Mouse (Mus musculus): Measurements from ENCODE around the gene Larp1. TPM values are rescaled to one million over a fixed set of nuclear protein-coding genes. Genes with fewer than 3 reads are reported as not detected.

Larp1 gene
- total RNA-seq, 1 experiment: 90.1 TPM

DNA sequence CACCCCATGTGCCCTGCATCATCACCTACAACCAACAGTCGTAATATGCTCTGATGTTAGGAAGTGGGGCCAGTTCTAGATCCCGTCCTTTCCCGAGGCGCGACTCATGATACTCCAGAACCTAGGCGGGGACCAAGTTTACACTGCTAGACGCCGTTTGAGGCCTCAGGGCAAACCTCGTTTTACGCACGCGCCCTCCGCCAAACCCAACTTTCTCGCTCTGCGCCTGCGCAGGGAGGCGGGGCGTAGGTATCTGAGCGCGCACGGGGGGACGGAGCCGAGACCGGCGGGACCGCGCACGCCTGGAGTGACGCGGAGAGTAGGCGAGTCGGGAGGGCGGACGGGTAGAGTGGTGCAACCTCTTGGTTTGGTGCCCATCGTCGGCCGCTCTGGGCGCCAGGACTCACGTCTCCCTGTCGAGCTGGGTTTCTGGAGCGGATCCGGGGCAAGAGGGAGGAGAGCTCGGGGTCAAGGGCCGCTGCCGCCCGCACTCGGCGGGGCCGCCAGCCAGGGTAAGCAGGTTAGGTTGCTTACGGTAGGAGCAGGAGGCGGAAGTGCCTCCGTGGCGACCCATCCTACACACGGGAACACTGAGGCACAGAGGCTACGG lies 94.9 kb downstream of the Larp1 start, which contains the start of gene Cnot8:
Gene Cnot8 (plus strand): TSS at position 457 of the 610 bp plus-strand sequence.
- peak within 1 kb of the TSS; percentile 85 to 91 for H3K4me3 ChIP-seq (ENCODE audit: insufficient read depth in 1 of 2, low read depth in 1 of 2, low read length in 2 of 2, poor library complexity in 1 of 2, severe bottlenecking in 1 of 2)
- in situ Hi-C loops (cut with MboI; ENCODE audit: low sequenced_read_pairs in 2 of 2, unreplicated experiment in 2 of 2): no loop called here
- H3K9me3 ChIP-seq (ENCODE audit: control insufficient read depth, insufficient read depth, low read depth, low read length): no peaks in the 10 kb centered on the region
- peak within 1 kb of the TSS; percentile 89 for H3K9ac ChIP-seq (ENCODE audit: insufficient read depth, low read depth, low read length, poor library complexity, severe bottlenecking)
- H3K27ac ChIP-seq (ENCODE audit: insufficient read depth, low read depth, low read length, poor library complexity, severe bottlenecking): peak within 1 kb of the TSS; percentile 100
- peaks cover 0 to 10% of the 10 kb centered on the region in 2 experiments; a peak in 1 of 4 replicates for H3K4me1 ChIP-seq (ENCODE audit: control insufficient read depth in 2 of 2, insufficient read depth in 2 of 2, low read length in 2 of 2, poor library complexity in 1 of 2)
- DNase-seq (ENCODE audit: low read depth, low spot score): peak; percentile 98
- no peaks in the 10 kb centered on the region for H3K36me3 ChIP-seq (ENCODE audit: control insufficient read depth, insufficient read depth, low read length, poor library complexity, severe bottlenecking)
- TF ChIP-seq HCFC1 (IDR thresholded peaks at IDR 0.05; ENCODE audit: borderline replicate concordance, insufficient read depth, low read length) (0 out of 2 replicates have a peak, but pooled peaks have one; percentile 52), MAFK (IDR thresholded peaks at IDR 0.05; ENCODE audit: insufficient read depth, low read depth, low read length) (no peak)

DNA sequence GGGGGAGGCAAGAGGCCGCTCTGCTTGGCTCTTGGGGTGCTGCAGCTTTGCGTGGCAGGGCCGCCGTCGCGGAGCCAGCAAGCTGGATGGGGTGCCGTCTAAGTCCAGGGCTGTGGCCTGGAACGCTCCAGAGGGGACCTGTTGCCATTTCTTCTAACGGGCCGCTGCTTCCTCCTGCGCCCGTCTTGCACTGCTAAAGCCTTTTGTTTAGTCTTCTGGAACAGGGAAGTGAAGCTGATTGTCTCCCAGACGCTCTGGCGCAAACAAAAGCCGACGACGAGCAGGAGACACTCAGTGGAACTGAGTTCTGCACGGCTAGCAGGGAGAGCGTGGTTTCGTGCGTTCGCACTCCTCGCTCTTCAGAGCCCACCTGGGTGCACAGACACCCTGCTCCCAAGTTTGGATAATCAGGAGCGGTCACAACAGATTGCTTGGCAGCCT lies 95.5 kb downstream of the Larp1 start:
- in situ Hi-C loops (cut with MboI; ENCODE audit: low sequenced_read_pairs in 2 of 2, unreplicated experiment in 2 of 2): no loop called here
- Histone ChIP-seq H3K36me3 (ENCODE audit: control insufficient read depth, insufficient read depth, low read length, poor library complexity, severe bottlenecking) (no peaks in the 10 kb centered on the region), H3K4me3 (ENCODE audit: insufficient read depth in 1 of 2, low read depth in 1 of 2, low read length in 2 of 2, poor library complexity in 1 of 2, severe bottlenecking in 1 of 2) (peak overlapping the region; percentile 85 to 91), H3K4me1 (ENCODE audit: control insufficient read depth in 2 of 2, insufficient read depth in 2 of 2, low read length in 2 of 2, poor library complexity in 1 of 2) (peaks cover 0 to 10% of the 10 kb centered on the region in 2 experiments; a peak in 1 of 4 replicates), H3K27ac (ENCODE audit: insufficient read depth, low read depth, low read length, poor library complexity, severe bottlenecking) (peak overlapping the region; percentile 81), H3K9ac (ENCODE audit: insufficient read depth, low read depth, low read length, poor library complexity, severe bottlenecking) (peak overlapping the region; percentile 89), H3K9me3 (ENCODE audit: control insufficient read depth, insufficient read depth, low read depth, low read length) (no peaks in the 10 kb centered on the region)
- DNase-seq (ENCODE audit: low read depth, low spot score): peak; percentile 31
- no peak for TF ChIP-seq CHD2 (IDR thresholded peaks at IDR 0.05; ENCODE audit: low read depth, low read length)
- TF ChIP-seq HCFC1 (IDR thresholded peaks at IDR 0.05; ENCODE audit: borderline replicate concordance, insufficient read depth, low read length): no peak; the same call in 1 of the 2 replicates
- no peak for TF ChIP-seq MAFK (IDR thresholded peaks at IDR 0.05; ENCODE audit: insufficient read depth, low read depth, low read length)
- no peak for TF ChIP-seq ZNF384 (IDR thresholded peaks at IDR 0.05; ENCODE audit: low read depth, low read length)
- TF ChIP-seq ZC3H11A (IDR thresholded peaks at IDR 0.05; ENCODE audit: borderline replicate concordance, low read depth, low read length): no peak

DNA sequence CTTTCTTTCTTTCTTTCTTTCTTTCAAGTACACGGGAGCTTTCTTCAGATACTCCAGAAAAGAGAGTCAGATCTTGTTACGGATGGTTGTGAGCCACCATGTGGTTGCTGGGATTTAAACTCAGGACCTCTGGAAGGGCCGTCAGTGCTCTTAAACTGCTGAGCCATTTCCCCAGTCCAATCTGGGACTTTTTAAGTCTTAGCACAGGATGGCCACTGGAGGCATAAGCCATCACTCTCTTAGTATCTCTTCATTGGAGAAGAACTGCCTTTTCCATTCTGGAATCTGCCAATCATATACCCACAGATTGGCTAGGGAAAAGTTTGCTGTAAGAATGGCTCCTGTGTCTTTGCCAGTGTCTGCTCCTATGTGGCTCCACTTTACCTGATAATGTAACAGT lies 98.1 kb downstream of the Larp1 start:
- H3K9me3 ChIP-seq (ENCODE audit: control insufficient read depth, insufficient read depth, low read depth, low read length): no peaks in the 10 kb centered on the region
- H3K36me3 ChIP-seq (ENCODE audit: control insufficient read depth, insufficient read depth, low read length, poor library complexity, severe bottlenecking): peaks cover 17% of the 10 kb centered on the region
- TF ChIP-seq MAFK (IDR thresholded peaks at IDR 0.05; ENCODE audit: insufficient read depth, low read depth, low read length) (peak; percentile 27; the same call in 1 of the 2 replicates), HCFC1 (IDR thresholded peaks at IDR 0.05; ENCODE audit: borderline replicate concordance, insufficient read depth, low read length) (no peak)
- DNase-seq (ENCODE audit: low read depth, low spot score): peak; percentile 34
- H3K4me3 ChIP-seq (ENCODE audit: insufficient read depth in 1 of 2, low read depth in 1 of 2, low read length in 2 of 2, poor library complexity in 1 of 2, severe bottlenecking in 1 of 2): no peak overlapping the region
- no peak overlapping the region for H3K27ac ChIP-seq (ENCODE audit: insufficient read depth, low read depth, low read length, poor library complexity, severe bottlenecking)
- in situ Hi-C loops (cut with MboI; ENCODE audit: low sequenced_read_pairs in 2 of 2, unreplicated experiment in 2 of 2): no loop called here
- peaks cover 1 to 14% of the 10 kb centered on the region in 2 experiments; a peak in 2 of 4 replicates for H3K4me1 ChIP-seq (ENCODE audit: control insufficient read depth in 2 of 2, insufficient read depth in 2 of 2, low read length in 2 of 2, poor library complexity in 1 of 2)
- no peak overlapping the region for H3K9ac ChIP-seq (ENCODE audit: insufficient read depth, low read depth, low read length, poor library complexity, severe bottlenecking)

DNA sequence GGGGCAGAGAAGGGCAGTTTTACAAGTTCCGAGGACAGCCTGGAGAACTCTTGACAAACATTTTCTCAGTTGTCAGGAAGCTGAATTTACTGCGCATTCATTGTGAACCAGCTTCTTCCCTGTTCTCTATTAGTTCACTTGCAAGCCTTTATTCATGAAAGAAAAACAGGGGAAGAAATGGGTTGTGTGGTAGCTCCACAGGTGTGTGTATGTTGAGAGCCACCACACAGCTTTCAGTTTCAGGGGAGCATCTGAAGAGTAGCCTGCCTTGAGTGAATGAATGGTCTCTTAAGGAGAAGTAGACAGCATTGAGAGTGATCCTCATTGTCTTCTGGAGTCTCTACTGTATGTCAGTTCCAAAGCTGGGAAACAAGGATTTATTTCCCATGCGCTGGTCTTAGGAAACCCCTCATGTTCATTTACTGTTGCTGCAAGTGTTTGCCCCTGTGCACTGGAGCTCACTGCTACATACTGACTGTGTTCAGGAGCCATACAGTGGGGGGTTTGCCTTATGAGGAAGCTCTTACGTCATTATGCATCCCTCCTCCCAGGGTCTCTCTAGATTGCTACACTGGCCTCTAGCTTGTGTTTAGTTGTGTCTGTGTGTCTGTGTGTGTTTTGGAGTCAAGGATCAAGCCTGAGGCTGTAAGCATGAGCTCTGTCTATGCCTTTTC lies 98.9 kb downstream of the Larp1 start:
- Histone ChIP-seq H3K27ac (ENCODE audit: insufficient read depth, low read depth, low read length, poor library complexity, severe bottlenecking) (no peak overlapping the region), H3K4me3 (ENCODE audit: insufficient read depth in 1 of 2, low read depth in 1 of 2, low read length in 2 of 2, poor library complexity in 1 of 2, severe bottlenecking in 1 of 2) (peak overlapping the region in 1 of 2 experiments; percentile 22; a peak in 1 of 4 replicates), H3K4me1 (ENCODE audit: control insufficient read depth in 2 of 2, insufficient read depth in 2 of 2, low read length in 2 of 2, poor library complexity in 1 of 2) (peaks cover 1 to 12% of the 10 kb centered on the region in 2 experiments; a peak in 2 of 4 replicates), H3K9ac (ENCODE audit: insufficient read depth, low read depth, low read length, poor library complexity, severe bottlenecking) (peak overlapping the region; percentile 1; the same call in 1 of the 2 replicates), H3K9me3 (ENCODE audit: control insufficient read depth, insufficient read depth, low read depth, low read length) (no peaks in the 10 kb centered on the region), H3K36me3 (ENCODE audit: control insufficient read depth, insufficient read depth, low read length, poor library complexity, severe bottlenecking) (peaks cover 19% of the 10 kb centered on the region)
- TF ChIP-seq CHD2 (IDR thresholded peaks at IDR 0.05; ENCODE audit: low read depth, low read length) (no peak), MAFK (IDR thresholded peaks at IDR 0.05; ENCODE audit: insufficient read depth, low read depth, low read length) (no peak), ZC3H11A (IDR thresholded peaks at IDR 0.05; ENCODE audit: borderline replicate concordance, low read depth, low read length) (no peak), ZNF384 (IDR thresholded peaks at IDR 0.05; ENCODE audit: low read depth, low read length) (no peak), HCFC1 (IDR thresholded peaks at IDR 0.05; ENCODE audit: borderline replicate concordance, insufficient read depth, low read length) (no peak)
- DNase-seq (ENCODE audit: low read depth, low spot score): no peak
- in situ Hi-C loops (cut with MboI; ENCODE audit: low sequenced_read_pairs in 2 of 2, unreplicated experiment in 2 of 2): no loop called here

Other genes starting within 250 kb of the Larp1 start
- gene Sap30l, start 207.4 kb upstream of the Larp1 start, total RNA-seq (2012; rRNA removed): 25.7 and 29.2 TPM in 2 replicates
- gene Hand1, start 176.2 kb upstream of the Larp1 start, total RNA-seq (2012; rRNA removed): 1.5 and 6.5 TPM in 2 replicates
- 0.58 and 0.90 TPM in 2 replicates for gene Gm12248, start 84.1 kb downstream of the Larp1 start, total RNA-seq (2012; rRNA removed)
- gene Cnot8, start 95.1 kb downstream of the Larp1 start, total RNA-seq (2012; rRNA removed): 55.4 and 60.6 TPM in 2 replicates
- 66.4 and 70.1 TPM in 2 replicates for gene Gemin5, start 159.5 kb downstream of the Larp1 start, total RNA-seq (2012; rRNA removed)
- gene Mrpl22, start 162.6 kb downstream of the Larp1 start, total RNA-seq (2012; rRNA removed): 52.9 and 71.0 TPM in 2 replicates
- 2.5 and 4.4 TPM in 2 replicates for gene Igtp, start 190.5 kb downstream of the Larp1 start, total RNA-seq (2012; rRNA removed)
- gene Irgm2, start 190.6 kb downstream of the Larp1 start, total RNA-seq (2012; rRNA removed): 0.42 and 0.54 TPM in 2 replicates